Mouse (Mus musculus) heart, adult 11 months (tissue): ENCODE data around the gene Pqbp1.
"Not testable (repeated sequence)": the region's sequence is repeated elsewhere in the genome, so short reads cannot be mapped to it uniquely, and the experiment has no call there.

ENCODE experiments used
- DNase-seq: peaks from one replicate; pipeline ENCODE4 v3.0.0; 2022

The Pqbp1 gene

GRCm38 (mm10) chrX:7898880-7899874 lies at the start of gene Pqbp1, which contains the start of gene Timm17b:
Gene Pqbp1, minus strand, starts transcription at chrX:7899269.
Gene Timm17b, plus strand, starts transcription at chrX:7899357.
- peak; percentile 99 for DNase-seq

- peak; percentile 100 for DNase-seq
These were observed 48.9 kb upstream of the Pqbp1 start for GRCm38 (mm10) chrX:7947900-7948492.

- DNase-seq = peak; percentile 89
These were observed 48.2 kb upstream of the Pqbp1 start, which contains the start of gene Hdac6 for GRCm38 (mm10) chrX:7947108-7947899. Gene Hdac6, minus strand, starts transcription at chrX:7947889.

GRCm38 (mm10) chrX:7945618-7946017 lies 46.5 kb upstream of the Pqbp1 start:
- DNase-seq = no peak

GRCm38 (mm10) chrX:7937667-7938066 lies 38.6 kb upstream of the Pqbp1 start:
- DNase-seq = no peak

GRCm38 (mm10) chrX:7936874-7937273 lies 37.8 kb upstream of the Pqbp1 start:
- DNase-seq = no peak

- DNase-seq = no peak
These were observed 29.3 kb upstream of the Pqbp1 start, which contains the start of gene Eras for GRCm38 (mm10) chrX:7928270-7928790. Gene Eras, minus strand, starts transcription at chrX:7928607.

GRCm38 (mm10) chrX:7927116-7927515 lies 28.0 kb upstream of the Pqbp1 start:
- DNase-seq = no peak

- DNase-seq = no peak
These were observed 27.2 kb upstream of the Pqbp1 start for GRCm38 (mm10) chrX:7926266-7926665.

GRCm38 (mm10) chrX:7922032-7922431 lies 23.0 kb upstream of the Pqbp1 start:
- DNase-seq = no peak

- DNase-seq = no peak
These were observed 20.7 kb upstream of the Pqbp1 start, which contains the start of gene Pcsk1n for GRCm38 (mm10) chrX:7919601-7920383. Gene Pcsk1n, plus strand, starts transcription at chrX:7919822.

GRCm38 (mm10) chrX:7917960-7918359 lies 18.9 kb upstream of the Pqbp1 start:
- not testable (repeated sequence) for DNase-seq

- not testable (repeated sequence) for DNase-seq
These were observed 16.6 kb upstream of the Pqbp1 start for GRCm38 (mm10) chrX:7915669-7916068.

- no peak for DNase-seq
These were observed 11.4 kb upstream of the Pqbp1 start for GRCm38 (mm10) chrX:7910473-7910872.

GRCm38 (mm10) chrX:7909242-7909641 lies 10.2 kb upstream of the Pqbp1 start, which contains the start of gene Gm10490:
Gene Gm10490, plus strand, starts transcription at chrX:7909542.
- DNase-seq = not testable (repeated sequence)

- no peak for DNase-seq
These were observed 8.7 kb upstream of the Pqbp1 start, which contains the start of gene Gm10491 for GRCm38 (mm10) chrX:7907735-7908134. Gene Gm10491, minus strand, starts transcription at chrX:7907835.

GRCm38 (mm10) chrX:7904441-7904840 lies 5.4 kb upstream of the Pqbp1 start:
- no peak for DNase-seq

- no peak for DNase-seq
These were observed 858 bp downstream of the Pqbp1 start for GRCm38 (mm10) chrX:7898211-7898610.

- DNase-seq = peak; percentile 100
These were observed 15.1 kb downstream of the Pqbp1 start, which contains the start of gene Slc35a2 for GRCm38 (mm10) chrX:7883841-7884567. Gene Slc35a2, plus strand, starts transcription at chrX:7884028.

GRCm38 (mm10) chrX:7879819-7880218 lies 19.2 kb downstream of the Pqbp1 start:
- peak; percentile 98 for DNase-seq

GRCm38 (mm10) chrX:7878495-7878894 lies 20.6 kb downstream of the Pqbp1 start:
- DNase-seq = peak; percentile 93
